Mouse (Mus musculus) stomach, postnatal 0 days (tissue): ENCODE results near the gene Car11. TPM values are rescaled to one million over a fixed set of nuclear protein-coding genes. Genes with fewer than 3 reads are reported as not detected.

Experiments
- ATAC-seq: fragments of 200-750 bp; cut with Nextera tagmentation; 2 replicates; pipeline ENCODE4 v1.8.0; 2017; ENCODE audit not compliant: low FRiP score, low TSS enrichment
- DNase-seq: peaks from one replicate; pipeline ENCODE4 v3.0.0-alpha.2; 2016; ENCODE audit warnings: low spot score
- H3K27ac ChIP-seq: fragments of 300-500 bp; sonication (generic); replicated peaks from 2 replicates; pipeline ENCODE4 v1.5.1; 2014; ENCODE audit warnings: mild to moderate bottlenecking, control low read depth
- H3K27me3 ChIP-seq: fragments of 300-500 bp; sonication (generic); 2 replicates; pipeline ENCODE4 v1.6.1; 2014; ENCODE audit warnings: low read length; ENCODE audit not compliant: control insufficient read depth, insufficient read depth
- H3K36me3 ChIP-seq: fragments of 300-500 bp; sonication (generic); 2 replicates; pipeline ENCODE4 v1.6.1; 2014; ENCODE audit warnings: low read length, mixed read lengths; ENCODE audit not compliant: control insufficient read depth, insufficient read depth
- H3K4me1 ChIP-seq: fragments of 300-500 bp; sonication (generic); replicated peaks from 2 replicates; pipeline ENCODE4 v1.6.1; 2014; ENCODE audit warnings: antibody characterized with exemption; ENCODE audit not compliant: control insufficient read depth, insufficient read depth
- H3K4me2 ChIP-seq: fragments of 300-500 bp; sonication (generic); replicated peaks from 2 replicates; pipeline ENCODE4 v1.6.1; 2014; ENCODE audit warnings: low read depth, mild to moderate bottlenecking, control low read depth, moderate library complexity
- H3K4me3 ChIP-seq: fragments of 300-500 bp; sonication (generic); 2 replicates; pipeline ENCODE4 v1.5.1; 2014; ENCODE audit warnings: low read depth, low read length, control low read depth
- H3K9ac ChIP-seq: fragments of 300-500 bp; sonication (generic); 2 replicates; pipeline ENCODE4 v1.6.1; 2014; ENCODE audit warnings: mild to moderate bottlenecking, low read length, control low read depth, mixed read lengths
- H3K9me3 ChIP-seq: fragments of 300-500 bp; sonication (generic); 2 replicates; pipeline ENCODE4 v1.6.1; 2016; ENCODE audit warnings: low read length; ENCODE audit not compliant: control insufficient read depth
- CTCF ChIP-seq: IDR thresholded peaks from 2 replicates; pipeline ENCODE4 v1.5.1; 2016; ENCODE audit warnings: antibody characterized with exemption, low read depth, mild to moderate bottlenecking, moderate library complexity
- EP300 ChIP-seq: optimal IDR thresholded peaks from 2 replicates; pipeline ENCODE3; 2016; ENCODE audit warnings: antibody characterized with exemption
- WGBS: fragments of 180-500 bp; shearing (Covaris S2); extraction: QIAGEN DNeasy Blood & Tissue Kit; methylation state at CpG from one replicate; pipeline ENCODE4 v1.1.7; 2014; 5-methylcytosine and 5-hydroxymethylcytosine counted together
- polyA plus RNA-seq: library from polyadenylated mRNA; unstranded; fragments of >200 nt; fragmentation: Nextera tagmentation; extraction: Ambion mirVana; gene quantifications from 2 replicates; pipeline ENCODE4 v1.2.1, GENCODE M21; 2015

Car11 gene
- polyA plus RNA-seq, 1 experiment from 2014 or later = 2.7 TPM

DNA sequence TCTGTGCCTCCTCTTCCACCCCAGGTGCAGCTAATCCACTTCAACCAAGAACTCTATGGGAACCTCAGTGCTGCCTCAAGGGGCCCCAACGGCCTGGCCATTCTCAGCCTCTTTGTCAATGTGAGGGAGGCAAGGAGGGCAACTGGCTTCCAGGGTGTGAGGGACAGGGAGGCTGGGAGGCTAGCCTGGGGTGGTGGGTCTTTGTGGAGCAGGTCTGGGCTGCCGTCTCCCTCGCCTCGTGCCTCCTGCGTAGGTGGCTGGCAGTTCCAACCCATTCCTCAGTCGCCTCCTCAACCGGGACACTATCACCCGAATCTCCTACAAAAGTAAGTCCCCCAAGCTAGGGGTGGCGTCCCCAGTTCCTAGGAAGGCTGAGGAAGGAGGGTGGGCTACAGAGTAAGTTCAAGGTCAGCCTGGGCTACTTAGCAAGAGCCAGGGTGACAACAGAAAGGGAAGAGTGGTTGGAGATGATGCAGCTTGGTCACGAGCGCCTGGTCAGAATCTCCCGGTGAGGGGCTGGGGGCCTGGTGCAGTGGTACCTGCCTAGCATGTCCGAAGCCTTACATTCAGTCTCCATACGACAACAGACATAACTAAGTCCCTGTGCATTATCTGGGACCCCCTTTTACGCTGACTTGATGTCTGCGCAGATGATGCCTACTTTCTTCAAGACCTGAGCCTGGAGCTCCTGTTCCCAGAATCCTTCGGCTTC is 3.3 kb downstream of the Car11 start:
- 88% methylated on average over 17 of the region's 17 CpGs for WGBS
- no peak for DNase-seq
- Histone ChIP-seq H3K9me3 (no peaks in the 10 kb centered on the region), H3K36me3 (no peaks in the 10 kb centered on the region), H3K27ac (no peak overlapping the region; the same call in 1 of the 2 replicates), H3K27me3 (no peaks in the 10 kb centered on the region), H3K4me2 (no peak overlapping the region), H3K4me1 (peaks cover 8% of the 10 kb centered on the region; the same call in 1 of the 2 replicates), H3K4me3 (no peak overlapping the region), H3K9ac (no peak overlapping the region)
- no peak for ATAC-seq
- TF ChIP-seq CTCF (no peak), EP300 (no peak)

DNA sequence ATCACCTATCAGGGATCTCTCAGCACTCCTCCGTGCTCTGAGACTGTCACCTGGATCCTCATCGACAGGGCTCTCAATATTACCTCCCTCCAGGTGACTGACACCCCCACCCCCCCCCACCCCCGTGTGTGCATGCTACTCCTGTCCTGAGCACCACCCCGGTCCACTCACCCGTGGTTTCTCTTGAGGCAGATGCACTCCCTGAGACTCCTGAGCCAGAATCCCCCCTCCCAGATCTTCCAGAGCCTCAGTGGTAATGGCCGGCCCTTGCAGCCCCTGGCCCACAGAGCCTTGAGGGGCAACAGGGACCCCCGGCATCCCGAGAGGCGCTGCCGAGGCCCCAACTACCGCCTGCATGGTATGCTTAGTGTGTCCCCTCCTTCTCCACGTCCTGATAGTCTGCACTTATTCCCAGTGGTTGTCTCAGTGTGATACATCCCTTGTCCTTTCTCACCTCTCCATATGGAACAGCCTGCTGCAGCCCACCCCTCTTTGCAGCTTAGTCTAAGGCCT is 3.9 kb downstream of the Car11 start:
- Histone ChIP-seq H3K9me3 (no peaks in the 10 kb centered on the region), H3K4me3 (peak overlapping the region; percentile 38; the same call in 1 of the 2 replicates), H3K36me3 (no peaks in the 10 kb centered on the region), H3K4me2 (peak overlapping the region; percentile 66), H3K4me1 (peaks cover 13% of the 10 kb centered on the region; the same call in 1 of the 2 replicates), H3K27me3 (no peaks in the 10 kb centered on the region), H3K27ac (peak overlapping the region; percentile 89), H3K9ac (peak overlapping the region; percentile 61; the same call in 1 of the 2 replicates)
- no peak for DNase-seq
- TF ChIP-seq EP300 = no peak
- TF ChIP-seq CTCF = no peak
- 27% methylated on average over 12 of the region's 12 CpGs for WGBS
- ATAC-seq = no peak

DNA sequence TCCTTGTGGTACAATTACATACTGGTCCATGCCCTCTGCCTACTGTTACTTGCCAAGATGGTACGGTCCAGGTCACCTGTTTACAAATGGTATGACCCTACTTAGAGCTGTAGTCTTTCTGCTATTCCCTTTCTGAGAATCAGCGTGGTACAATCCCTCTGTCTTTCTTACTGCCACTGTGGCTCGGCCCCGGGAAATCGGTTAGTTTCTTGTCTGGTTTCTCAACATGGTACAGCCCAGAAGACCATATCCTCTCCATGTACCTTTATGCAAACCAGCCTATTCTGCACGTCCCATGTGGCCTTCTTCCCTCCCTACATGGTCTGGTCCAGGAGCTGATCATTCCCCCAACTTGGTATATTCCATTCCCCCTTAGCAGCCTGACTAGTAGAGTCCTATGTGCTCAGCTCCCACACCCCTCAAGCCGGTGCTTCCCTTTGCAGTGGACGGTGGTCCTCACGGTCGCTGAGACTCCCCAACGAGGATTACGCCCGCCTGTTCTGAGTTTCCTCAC is 4.5 kb downstream of the Car11 start:
- DNase-seq (peak; percentile 75), ATAC-seq (peak; percentile 61)
- peak overlapping the region; percentile 89 for H3K27ac ChIP-seq
- no peaks in the 10 kb centered on the region for H3K27me3 ChIP-seq
- TF ChIP-seq EP300 = peak; percentile 19
- no peak for TF ChIP-seq CTCF
- no peaks in the 10 kb centered on the region for H3K36me3 ChIP-seq
- WGBS = under 1% methylated on average over 13 of the region's 13 CpGs
- peak overlapping the region; percentile 38 for H3K4me3 ChIP-seq
- peak overlapping the region; percentile 66 for H3K4me2 ChIP-seq
- peaks cover 18% of the 10 kb centered on the region; the same call in 1 of the 2 replicates for H3K4me1 ChIP-seq
- no peaks in the 10 kb centered on the region for H3K9me3 ChIP-seq
- H3K9ac ChIP-seq = peak overlapping the region; percentile 61

DNA sequence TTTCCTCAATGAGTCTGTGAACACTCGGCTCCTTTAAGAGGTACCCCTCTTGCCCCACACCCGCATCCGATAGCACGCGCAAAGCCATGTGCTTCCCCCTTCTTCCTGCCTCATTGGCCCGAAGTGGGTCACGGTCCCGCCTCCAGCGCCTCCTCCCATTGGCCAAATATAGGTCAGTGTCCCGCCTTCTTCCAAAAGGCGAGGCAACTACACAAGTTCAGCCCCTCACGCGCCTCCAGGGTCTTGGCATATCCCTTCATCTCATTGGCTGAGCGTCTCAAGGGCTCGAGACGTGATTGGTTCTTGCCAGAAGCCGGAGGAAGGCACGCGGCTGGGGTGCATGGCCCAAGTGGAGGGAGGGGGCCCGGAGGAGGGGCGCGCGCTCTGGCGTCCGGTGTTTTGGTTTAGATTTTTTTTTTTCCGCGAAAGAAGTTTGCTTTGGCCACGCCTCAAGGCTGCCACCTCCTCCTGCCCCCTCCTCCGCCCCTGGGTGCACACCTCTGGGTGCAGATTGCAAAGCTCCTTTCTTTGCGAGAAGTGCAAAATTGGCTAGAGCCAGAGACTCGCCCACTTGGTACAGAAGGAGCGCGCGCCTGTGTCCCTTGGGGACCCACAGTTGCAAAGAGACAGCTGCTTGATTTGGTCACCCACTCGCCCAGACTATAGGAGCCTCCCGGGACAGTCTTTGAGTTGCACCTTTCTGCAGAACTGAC is 5.2 kb downstream of the Car11 start, which contains the start of gene Dbp:
Gene Dbp (plus strand): TSS at position 359 of the 713 bp plus-strand sequence.
- TF ChIP-seq CTCF = no peak
- TF ChIP-seq EP300 = no peak
- H3K4me1 ChIP-seq = peaks cover 18% of the 10 kb centered on the region; the same call in 1 of the 2 replicates

DNA sequence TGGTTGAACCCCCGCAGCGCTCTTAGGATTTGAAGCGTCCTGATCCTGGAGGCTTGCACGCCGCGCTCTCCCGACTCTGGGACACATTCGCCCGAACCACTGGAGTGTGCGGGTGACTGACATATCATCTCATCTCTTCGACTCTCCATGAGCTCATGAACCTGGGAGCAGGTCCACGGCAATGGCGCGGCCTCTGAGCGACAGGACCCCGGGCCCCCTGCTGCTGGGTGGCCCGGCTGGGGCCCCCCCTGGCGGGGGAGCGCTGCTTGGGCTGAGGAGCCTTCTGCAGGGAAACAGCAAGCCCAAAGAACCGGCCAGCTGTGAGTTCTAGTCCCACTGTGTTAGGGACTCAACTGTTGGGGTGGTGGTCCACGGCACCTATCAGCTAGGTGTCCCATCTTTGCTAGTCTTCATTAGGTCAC is 5.8 kb downstream of the Car11 start:
- H3K9ac ChIP-seq = peak overlapping the region; percentile 91
- under 1% methylated on average over 21 of the region's 21 CpGs for WGBS
- TF ChIP-seq EP300 = no peak
- no peak; the same call in 1 of the 2 replicates for TF ChIP-seq CTCF
- ATAC-seq (peak; percentile 1), DNase-seq (no peak)
- H3K27ac ChIP-seq = peak overlapping the region; percentile 96
- no peaks in the 10 kb centered on the region for H3K27me3 ChIP-seq
- peaks cover 6% of the 10 kb centered on the region; the same call in 1 of the 2 replicates for H3K36me3 ChIP-seq
- peaks cover 15% of the 10 kb centered on the region; the same call in 1 of the 2 replicates for H3K4me1 ChIP-seq
- H3K4me2 ChIP-seq = peak overlapping the region; percentile 99
- H3K4me3 ChIP-seq = peak overlapping the region; percentile 65
- H3K9me3 ChIP-seq = no peaks in the 10 kb centered on the region

More for the DNA sequence above, 5.2 kb downstream of the Car11 start, which contains the start of gene Dbp:
- H3K27me3 ChIP-seq = no peaks in the 10 kb centered on the region
- peak within 1 kb of the TSS; percentile 99 for H3K4me2 ChIP-seq
- H3K4me3 ChIP-seq = peak within 1 kb of the TSS; percentile 65
- H3K9ac ChIP-seq = peak within 1 kb of the TSS; percentile 91
- DNase-seq (peak; percentile 99), ATAC-seq (peak; percentile 81)
- peak within 1 kb of the TSS; percentile 96 for H3K27ac ChIP-seq
- H3K9me3 ChIP-seq = no peaks in the 10 kb centered on the region
- WGBS = 0% methylated on average over 35 of the region's 36 CpGs
- H3K36me3 ChIP-seq = peaks cover 1% of the 10 kb centered on the region; the same call in 1 of the 2 replicates
